Mouse (Mus musculus): Measurements from ENCODE around the gene Ddr1. TPM values are rescaled to one million over a fixed set of nuclear protein-coding genes. Genes with fewer than 3 reads are reported as not detected.
A peak's percentile ranks its signal among the peaks of the same experiment; 100 is the strongest.

Ddr1 gene
- polyA plus RNA-seq, 1 experiment: 65.6 TPM

GRCm38 (mm10) chr17:35673416-35674035 is 30.9 kb downstream of the Ddr1 start, which contains the start of gene Gtf2h4:
Gene Gtf2h4, minus strand, starts transcription at chr17:35673739.
- Histone ChIP-seq H3K4me3 (peak within 1 kb of the TSS; percentile 55), H3K4me2 (ENCODE audit: low read depth) (peak within 1 kb of the TSS; percentile 68), H3K79me2 (ENCODE audit: control insufficient read depth, insufficient read depth) (no peaks in the 10 kb centered on the region), H3ac (ENCODE audit: control insufficient read depth, insufficient read length) (no peak within 1 kb of the TSS), H3K27me3 (ENCODE audit: control insufficient read depth, insufficient read depth, insufficient read length) (no peaks in the 10 kb centered on the region), H3K36me3 (ENCODE audit: control insufficient read depth, insufficient read depth) (no peaks in the 10 kb centered on the region)
- TF ChIP-seq MYOG (IDR thresholded peaks at IDR 0.05; ENCODE audit: control insufficient read depth in 1 of 3, insufficient read depth in 1 of 3, insufficient read length in 2 of 3, low read depth in 2 of 3): no peak
- TF ChIP-seq CEBPB (IDR thresholded peaks at IDR 0.05; ENCODE audit: insufficient read depth, poor library complexity, severe bottlenecking): no peak
- no peak for TF ChIP-seq TCF12 (IDR thresholded peaks at IDR 0.05; ENCODE audit: insufficient read depth, poor library complexity, severe bottlenecking)
- no peak for TF ChIP-seq SRF (IDR thresholded peaks at IDR 0.05; ENCODE audit: control insufficient read depth, insufficient read length, low read depth)
- TF ChIP-seq USF1 (IDR thresholded peaks at IDR 0.05; ENCODE audit: low read depth): no peak
- no peak for TF ChIP-seq MAX (IDR thresholded peaks at IDR 0.05; ENCODE audit: low read depth)
- no peak for TF ChIP-seq REST (IDR thresholded peaks at IDR 0.05; ENCODE audit: insufficient read depth, insufficient read length)
- TF ChIP-seq POLR2A (IDR thresholded peaks at IDR 0.05; ENCODE audit: insufficient read length, low read depth): no peak

- Histone ChIP-seq H3K4me2 (ENCODE audit: low read depth) (peak overlapping the region; percentile 68), H3K79me2 (ENCODE audit: control insufficient read depth, insufficient read depth) (no peaks in the 10 kb centered on the region), H3ac (ENCODE audit: control insufficient read depth, insufficient read length) (no peak overlapping the region), H3K27me3 (ENCODE audit: control insufficient read depth, insufficient read depth, insufficient read length) (no peaks in the 10 kb centered on the region), H3K4me3 (peak overlapping the region; percentile 55), H3K36me3 (ENCODE audit: control insufficient read depth, insufficient read depth) (no peaks in the 10 kb centered on the region)
- TF ChIP-seq POLR2A (IDR thresholded peaks at IDR 0.05; ENCODE audit: insufficient read length, low read depth) (no peak), MYOD1 (IDR thresholded peaks at IDR 0.05; ENCODE audit: control insufficient read depth in 1 of 3, insufficient read length in 2 of 3, low read depth in 2 of 3) (no peak), MAX (IDR thresholded peaks at IDR 0.05; ENCODE audit: low read depth) (no peak), SRF (IDR thresholded peaks at IDR 0.05; ENCODE audit: control insufficient read depth, insufficient read length, low read depth) (no peak), TCF12 (IDR thresholded peaks at IDR 0.05; ENCODE audit: insufficient read depth, poor library complexity, severe bottlenecking) (no peak), E2F4 (IDR thresholded peaks at IDR 0.05; ENCODE audit: insufficient read depth) (no peak), POLR2AphosphoS2 (IDR thresholded peaks at IDR 0.05; ENCODE audit: insufficient read length, low read depth) (no peak), CEBPB (IDR thresholded peaks at IDR 0.05; ENCODE audit: insufficient read depth, poor library complexity, severe bottlenecking) (no peak), USF1 (IDR thresholded peaks at IDR 0.05; ENCODE audit: low read depth) (no peak), MYOG (IDR thresholded peaks at IDR 0.05; ENCODE audit: control insufficient read depth in 1 of 3, insufficient read depth in 1 of 3, insufficient read length in 2 of 3, low read depth in 2 of 3) (no peak), TCF3 (IDR thresholded peaks at IDR 0.05; ENCODE audit: insufficient read length, low read depth) (no peak), REST (IDR thresholded peaks at IDR 0.05; ENCODE audit: insufficient read depth, insufficient read length) (no peak)
Measured at GRCm38 (mm10) chr17:35672527-35672926, 31.9 kb downstream of the Ddr1 start.

GRCm38 (mm10) chr17:35671846-35672245 is 32.6 kb downstream of the Ddr1 start:
- TF ChIP-seq CEBPB (IDR thresholded peaks at IDR 0.05; ENCODE audit: insufficient read depth, poor library complexity, severe bottlenecking): no peak
- TF ChIP-seq POLR2AphosphoS2 (IDR thresholded peaks at IDR 0.05; ENCODE audit: insufficient read length, low read depth): no peak
- no peak for TF ChIP-seq E2F4 (IDR thresholded peaks at IDR 0.05; ENCODE audit: insufficient read depth)
- H3ac ChIP-seq (ENCODE audit: control insufficient read depth, insufficient read length): no peak overlapping the region
- H3K27me3 ChIP-seq (ENCODE audit: control insufficient read depth, insufficient read depth, insufficient read length): no peaks in the 10 kb centered on the region
- no peaks in the 10 kb centered on the region for H3K79me2 ChIP-seq (ENCODE audit: control insufficient read depth, insufficient read depth)
- H3K36me3 ChIP-seq (ENCODE audit: control insufficient read depth, insufficient read depth): no peaks in the 10 kb centered on the region
- no peak overlapping the region for H3K4me2 ChIP-seq (ENCODE audit: low read depth)
- no peak overlapping the region for H3K4me3 ChIP-seq

- no peaks in the 10 kb centered on the region for H3K79me2 ChIP-seq (ENCODE audit: control insufficient read depth, insufficient read depth)
Measured at GRCm38 (mm10) chr17:35669731-35670130, 34.7 kb downstream of the Ddr1 start.

More at GRCm38 (mm10) chr17:35669731-35670130, 34.7 kb downstream of the Ddr1 start:
- H3K4me3 ChIP-seq: no peak overlapping the region
- H3ac ChIP-seq (ENCODE audit: control insufficient read depth, insufficient read length): no peak overlapping the region
- H3K27me3 ChIP-seq (ENCODE audit: control insufficient read depth, insufficient read depth, insufficient read length): no peaks in the 10 kb centered on the region
- H3K36me3 ChIP-seq (ENCODE audit: control insufficient read depth, insufficient read depth): no peaks in the 10 kb centered on the region
- TF ChIP-seq USF1 (IDR thresholded peaks at IDR 0.05; ENCODE audit: low read depth) (no peak), SRF (IDR thresholded peaks at IDR 0.05; ENCODE audit: control insufficient read depth, insufficient read length, low read depth) (no peak), MYOG (IDR thresholded peaks at IDR 0.05; ENCODE audit: control insufficient read depth in 1 of 3, insufficient read depth in 1 of 3, insufficient read length in 2 of 3, low read depth in 2 of 3) (no peak), E2F4 (IDR thresholded peaks at IDR 0.05; ENCODE audit: insufficient read depth) (no peak), REST (IDR thresholded peaks at IDR 0.05; ENCODE audit: insufficient read depth, insufficient read length) (no peak), TCF3 (IDR thresholded peaks at IDR 0.05; ENCODE audit: insufficient read length, low read depth) (no peak), TCF12 (IDR thresholded peaks at IDR 0.05; ENCODE audit: insufficient read depth, poor library complexity, severe bottlenecking) (no peak), MYOD1 (IDR thresholded peaks at IDR 0.05; ENCODE audit: control insufficient read depth in 1 of 3, insufficient read length in 2 of 3, low read depth in 2 of 3) (no peak), CEBPB (IDR thresholded peaks at IDR 0.05; ENCODE audit: insufficient read depth, poor library complexity, severe bottlenecking) (no peak), POLR2A (IDR thresholded peaks at IDR 0.05; ENCODE audit: insufficient read length, low read depth) (no peak), MAX (IDR thresholded peaks at IDR 0.05; ENCODE audit: low read depth) (no peak), POLR2AphosphoS2 (IDR thresholded peaks at IDR 0.05; ENCODE audit: insufficient read length, low read depth) (no peak)
- H3K4me2 ChIP-seq (ENCODE audit: low read depth): no peak overlapping the region
